Mouse (Mus musculus) CD8-positive naive resting alpha-beta T cell, adult 2 months (primary cell): ENCODE measurements around the gene Fbxo46.
A peak's percentile ranks its signal among the peaks of the same experiment; 100 is the strongest.

Source experiments
- DNase-seq, 2 experiments: peaks; one replicate each; pipeline ENCODE4 v3.0.0; 2022; ENCODE audit warnings: low read depth in 2 of 2, low spot score in 2 of 2

Fbxo46 gene

DNA sequence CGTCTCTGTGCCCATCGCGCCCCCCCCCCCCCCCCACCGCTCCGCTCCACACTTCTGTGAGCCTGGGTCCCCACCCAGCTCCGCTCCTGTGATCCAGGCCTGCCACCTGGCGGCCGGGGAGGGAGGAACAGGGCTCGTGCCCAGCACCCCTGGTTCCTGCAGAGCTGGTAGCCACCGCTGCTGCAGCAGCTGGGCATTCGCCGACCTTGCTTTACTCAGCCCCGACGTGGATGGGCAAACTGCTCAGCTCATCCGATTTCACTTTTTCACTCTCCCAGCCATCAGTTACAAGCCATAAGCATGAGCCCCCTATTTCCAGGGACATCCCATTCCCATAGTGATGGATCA, 26.5 kb upstream of the Fbxo46 start:
- DNase-seq = peak; percentile 80 to 85

- peak; percentile 48 to 58 for DNase-seq
Measured at GRCm38 (mm10) chr7:19093537-19094385, 25.9 kb upstream of the Fbxo46 start.

- no peak for DNase-seq
Measured at GRCm38 (mm10) chr7:19094471-19094825, 25.2 kb upstream of the Fbxo46 start, which contains the start of gene Six5. Six5 (plus strand) TSS chr7:19094594.

GRCm38 (mm10) chr7:19094826-19095750, 24.6 kb upstream of the Fbxo46 start:
- no peak for DNase-seq

DNA sequence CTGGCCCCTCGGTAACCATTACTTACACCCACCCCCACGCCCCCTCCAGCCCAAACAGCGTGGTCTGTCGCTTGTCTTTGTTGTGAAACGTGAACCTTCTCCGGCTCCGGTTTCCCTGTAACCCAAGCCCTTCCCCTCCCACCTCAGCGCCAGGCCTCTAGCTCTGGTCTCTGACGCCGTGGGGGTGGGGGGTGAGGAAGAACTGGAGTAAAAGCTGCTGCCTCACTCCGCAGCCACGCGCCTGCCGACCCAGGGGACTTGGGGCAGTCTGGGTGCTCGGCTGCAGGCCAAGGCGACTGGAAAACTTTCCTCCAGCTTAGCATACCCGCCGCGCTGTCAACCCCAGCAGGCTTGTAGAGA, 23.9 kb upstream of the Fbxo46 start:
- no peak for DNase-seq

DNA sequence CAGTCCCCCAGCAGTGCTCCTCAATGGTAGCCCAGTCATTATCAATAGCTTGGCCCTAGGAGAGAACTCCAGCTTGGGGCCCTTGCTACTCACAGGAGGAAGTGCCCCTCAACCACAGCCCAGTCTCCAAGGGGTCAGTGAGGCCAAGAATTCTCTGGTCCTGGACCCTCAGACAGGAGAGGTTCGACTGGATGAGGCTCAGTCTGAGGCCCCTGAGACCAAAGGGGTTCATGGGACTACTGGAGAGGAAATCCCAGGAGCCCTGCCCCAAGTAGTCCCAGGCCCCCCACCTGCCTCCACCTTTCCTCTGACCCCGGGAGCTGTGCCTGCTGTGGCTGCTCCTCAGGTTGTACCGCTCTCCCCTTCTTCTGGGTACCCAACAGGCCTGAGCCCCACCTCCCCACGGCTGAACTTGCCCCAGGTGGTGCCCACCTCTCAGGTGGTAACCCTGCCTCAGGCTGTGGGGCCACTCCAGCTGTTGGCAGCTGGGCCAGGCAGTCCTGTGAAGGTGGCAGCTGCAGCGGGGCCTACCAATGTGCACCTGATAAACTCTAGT, 23.2 kb upstream of the Fbxo46 start:
- DNase-seq = no peak

DNA sequence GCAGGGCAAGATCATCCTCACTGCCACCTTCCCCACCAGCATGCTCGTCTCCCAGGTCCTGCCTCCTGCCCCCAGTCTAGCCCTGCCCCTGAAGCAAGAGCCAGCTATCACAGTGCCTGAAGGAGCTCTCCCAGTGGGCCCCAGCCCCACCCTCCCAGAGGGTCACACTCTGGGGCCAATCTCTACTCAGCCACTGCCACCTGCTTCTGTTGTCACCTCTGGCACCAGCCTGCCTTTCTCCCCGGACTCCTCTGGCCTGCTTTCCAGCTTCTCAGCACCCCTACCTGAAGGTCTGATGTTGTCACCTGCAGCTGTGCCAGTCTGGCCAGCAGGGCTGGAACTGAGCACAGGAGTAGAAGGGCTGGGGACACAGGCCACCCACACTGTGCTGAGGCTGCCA, 22.4 kb upstream of the Fbxo46 start:
- DNase-seq = no peak

DNA sequence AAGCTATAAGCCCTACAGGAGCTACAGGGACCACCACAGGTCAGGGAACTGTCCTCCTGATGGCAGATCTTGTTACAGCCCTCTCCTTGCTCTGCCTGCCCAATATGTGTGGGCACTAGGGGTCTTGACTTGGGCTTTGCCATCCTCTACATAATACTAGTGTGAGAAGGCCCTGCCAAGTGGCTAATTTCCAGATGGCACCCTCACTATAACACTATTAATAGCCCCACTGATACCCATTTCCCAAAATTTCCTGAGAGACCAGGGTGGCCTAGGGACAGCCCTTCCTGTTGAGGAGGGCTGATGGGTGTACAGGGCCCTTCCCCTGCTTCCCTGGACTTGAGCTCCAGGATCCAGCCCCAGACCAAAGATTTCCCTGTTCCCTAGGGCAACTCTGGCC, 21.8 kb upstream of the Fbxo46 start:
- DNase-seq = no peak

DNA sequence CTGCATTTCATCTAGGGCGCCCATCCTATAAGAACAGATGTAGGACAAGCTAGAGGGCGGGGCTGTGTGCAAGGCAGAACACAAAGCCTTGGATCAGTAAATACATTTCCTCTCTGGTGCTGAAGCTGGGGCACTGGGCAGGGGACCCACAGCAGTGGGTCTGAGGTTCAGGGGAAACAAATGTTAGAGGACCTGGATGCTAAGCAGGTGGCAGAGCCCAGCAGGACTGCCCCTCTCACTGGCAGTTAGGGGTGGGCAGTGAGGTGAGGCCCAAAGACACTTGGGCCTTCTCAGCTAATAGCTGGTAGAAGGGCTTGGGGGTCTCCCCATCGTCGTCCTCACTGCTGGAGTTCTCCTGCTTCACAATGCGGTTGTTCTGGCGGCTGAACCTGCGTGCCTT, 20.8 kb upstream of the Fbxo46 start:
- DNase-seq = no peak

DNA sequence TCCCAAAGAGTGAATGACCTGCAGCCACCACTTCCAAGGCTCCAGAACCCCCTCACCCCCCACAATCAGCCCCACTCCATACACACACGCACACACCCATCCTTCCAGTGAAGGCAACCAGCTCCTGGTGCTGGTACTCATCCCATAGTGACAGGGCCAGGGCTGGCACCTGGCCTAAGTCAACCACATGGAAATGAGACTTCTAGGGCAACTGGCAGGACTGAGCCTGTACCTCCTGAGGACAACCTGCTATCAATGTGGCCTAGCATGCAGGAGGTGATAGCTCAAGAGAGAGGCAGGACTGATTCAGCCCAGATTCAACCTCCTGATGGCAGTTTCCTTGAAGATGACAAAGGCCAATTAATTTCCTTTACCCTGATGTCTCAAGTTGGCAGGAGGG, 19.4 kb upstream of the Fbxo46 start:
- DNase-seq = no peak

GRCm38 (mm10) chr7:19103741-19104140, 15.9 kb upstream of the Fbxo46 start:
- DNase-seq = no peak

DNA sequence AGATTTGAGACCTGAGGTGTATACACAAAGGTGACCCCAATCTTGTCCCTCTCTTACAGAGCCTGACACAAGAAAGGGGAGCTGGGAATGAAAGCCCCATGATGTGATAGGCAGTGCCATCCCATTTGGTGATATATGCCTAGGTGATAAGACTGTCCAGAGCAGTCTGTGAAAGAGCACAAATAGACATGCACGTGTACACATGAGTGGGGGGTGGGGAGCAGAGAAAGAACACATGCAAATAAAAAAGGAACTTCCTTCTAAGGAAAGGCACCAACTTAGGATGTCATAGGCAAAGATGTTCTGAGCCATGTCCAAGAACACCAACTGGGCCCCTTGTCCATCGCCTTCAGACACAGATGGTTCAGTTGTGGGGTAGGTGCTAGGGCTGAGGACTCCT, 15.2 kb upstream of the Fbxo46 start:
- no peak for DNase-seq

GRCm38 (mm10) chr7:19107436-19107835, 12.2 kb upstream of the Fbxo46 start:
- DNase-seq = no peak

- no peak for DNase-seq
Measured at GRCm38 (mm10) chr7:19109565-19109964, 10.1 kb upstream of the Fbxo46 start.

- DNase-seq = peak in 1 of 2 experiments; percentile 16
Measured at GRCm38 (mm10) chr7:19118028-19118771, 1.5 kb upstream of the Fbxo46 start, which contains the start of gene Gm4969. Gm4969 (minus strand) TSS chr7:19118368.

GRCm38 (mm10) chr7:19119083-19119482, 576 bp upstream of the Fbxo46 start:
- no peak for DNase-seq

DNA sequence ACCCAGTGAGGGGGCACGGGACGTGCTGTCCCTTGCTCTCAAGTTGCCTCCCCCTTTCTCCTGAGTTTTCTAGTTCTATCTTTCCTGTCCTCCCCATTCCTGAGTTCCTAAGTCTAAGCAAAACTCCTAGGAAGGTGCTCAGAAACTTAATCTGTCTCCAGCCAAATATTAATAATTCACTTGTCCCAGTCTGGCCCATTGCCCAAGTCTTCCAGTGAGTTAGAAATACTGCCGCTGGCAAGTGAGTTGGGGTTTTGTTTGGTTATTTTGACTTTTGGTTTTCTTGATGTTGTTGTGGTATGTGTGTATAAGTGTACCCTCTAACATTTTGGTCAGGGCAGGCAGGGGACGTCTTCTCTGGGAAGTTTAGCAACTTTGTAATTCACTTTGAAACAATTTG, 2.0 kb downstream of the Fbxo46 start:
- no peak for DNase-seq

DNA sequence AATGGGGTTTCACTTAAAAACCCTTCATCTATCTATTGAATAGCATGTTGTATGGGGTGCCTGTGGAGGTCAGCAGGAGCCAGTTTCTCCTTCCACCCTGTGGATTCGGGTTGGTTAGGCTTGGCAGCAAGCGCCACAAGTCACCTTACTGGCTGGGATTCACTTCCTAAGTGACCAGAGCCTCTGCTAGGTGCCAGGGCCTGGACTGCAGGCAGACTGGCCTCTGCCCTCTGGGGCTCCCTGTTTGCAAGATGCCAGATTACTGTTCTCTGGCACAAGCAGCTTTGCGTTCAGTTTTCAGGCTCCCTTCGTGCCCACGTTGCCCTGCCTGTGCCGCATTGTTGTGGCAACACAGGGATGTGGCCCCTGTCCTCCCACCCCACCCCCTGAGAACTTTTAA, 5.1 kb downstream of the Fbxo46 start:
- DNase-seq = no peak

DNA sequence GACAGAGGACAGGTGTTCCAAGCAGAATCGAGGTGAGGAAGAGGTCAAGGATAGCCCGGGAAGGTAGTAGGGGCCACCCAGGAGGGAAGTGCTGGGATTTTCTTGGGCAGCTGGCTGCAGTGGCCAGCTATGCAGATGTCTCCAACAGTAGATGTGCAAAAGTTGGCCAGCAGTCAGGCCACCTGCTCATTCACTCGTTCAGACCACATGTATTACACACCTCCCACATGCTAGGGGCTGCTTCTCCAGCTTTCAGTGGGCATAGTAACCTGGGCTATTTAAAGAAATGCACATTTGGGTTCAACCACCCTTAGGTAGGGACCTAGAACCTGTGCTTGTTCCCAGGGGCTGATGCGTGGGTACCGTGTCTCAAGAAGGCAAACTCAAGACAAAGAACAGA, 8.1 kb downstream of the Fbxo46 start:
- no peak for DNase-seq

DNA sequence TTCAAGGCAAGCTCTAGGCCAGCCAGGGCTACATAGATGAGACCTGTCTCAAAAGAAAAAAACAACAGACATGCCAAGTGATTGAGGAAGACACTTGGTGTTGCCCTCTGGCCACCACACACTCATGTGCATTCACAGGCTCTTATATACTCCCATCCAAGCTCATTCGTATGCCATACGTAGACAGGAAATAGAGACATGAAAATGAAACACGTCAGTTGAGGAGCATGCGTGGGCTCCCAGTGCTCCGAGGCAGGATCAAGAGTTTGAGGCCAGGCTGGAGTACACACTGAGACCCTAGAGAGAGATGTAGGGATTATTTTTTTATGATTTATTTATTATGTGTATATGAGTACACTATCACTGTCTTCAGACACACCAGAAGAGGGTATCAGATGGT, 9.7 kb downstream of the Fbxo46 start:
- DNase-seq = no peak

DNA sequence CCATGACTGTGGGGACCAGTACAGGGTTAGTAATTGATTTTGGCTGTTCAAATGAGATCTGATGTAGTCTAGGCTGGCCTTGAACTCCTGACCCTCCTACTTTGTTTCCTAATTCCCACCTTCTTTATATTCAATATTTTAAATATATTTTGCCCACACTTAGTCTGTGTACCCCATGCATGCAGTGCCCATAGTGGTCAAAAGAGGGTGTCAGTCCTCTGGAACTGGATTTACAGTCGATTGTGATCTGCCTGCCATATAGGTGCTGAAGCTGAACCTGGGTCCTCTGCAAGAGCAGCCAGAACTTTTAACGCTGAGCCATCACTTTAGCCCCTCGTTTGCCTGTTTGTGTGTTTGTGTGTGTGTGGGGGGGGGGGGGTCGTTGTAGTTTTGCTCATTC, 11.0 kb downstream of the Fbxo46 start:
- DNase-seq = no peak
